Mouse (Mus musculus): ENCODE data around the gene R3hdm4. TPM values are rescaled to one million over a fixed set of nuclear protein-coding genes. Genes with fewer than 3 reads are reported as not detected.

The R3hdm4 gene
- total and polyA plus RNA-seq, 3 experiments: 10.5 to 59.4 (median 22.3) TPM

- Histone ChIP-seq H3K9me3 (replicated peaks; ENCODE audit: low read length) (no peaks in the 10 kb centered on the region), H3K27ac (ENCODE audit: insufficient read depth, low read depth) (no peak overlapping the region), H3K9ac (ENCODE audit: insufficient read depth, low read depth) (no peak overlapping the region), H3K4me3 (replicated peaks in 1 of 3; ENCODE audit: low read depth in 2 of 3, low read length in 2 of 3, poor library complexity in 1 of 3) (no peak overlapping the region), H3K79me2 (replicated peaks; ENCODE audit: control insufficient read depth, extremely low read depth, insufficient read depth, poor library complexity, severe bottlenecking) (no peaks in the 10 kb centered on the region), H3K4me2 (ENCODE audit: insufficient read depth, low read depth, poor library complexity, severe bottlenecking) (no peak overlapping the region), H3K4me1 (ENCODE audit: control insufficient read depth in 1 of 2, insufficient read depth in 2 of 2) (peaks cover 9 to 50% of the 10 kb centered on the region in 2 experiments), H3K36me3 (replicated peaks in 1 of 2; ENCODE audit: control insufficient read depth in 1 of 2, insufficient read depth in 1 of 2, low read length in 1 of 2) (peaks cover 18 to 74% of the 10 kb centered on the region in 2 experiments), H3K27me3 (replicated peaks) (no peaks in the 10 kb centered on the region)
- TF ChIP-seq UBTF (IDR thresholded peaks at IDR 0.05; ENCODE audit: low read depth, low read length) (no peak), E2F4 (IDR thresholded peaks at IDR 0.05; ENCODE audit: insufficient replicate concordance, low read depth, low read length) (no peak), KAT2A (IDR thresholded peaks at IDR 0.05; ENCODE audit: insufficient replicate concordance, low read length) (no peak), TCF12 (IDR thresholded peaks at IDR 0.05; ENCODE audit: low read depth, low read length) (no peak), NRF1 (IDR thresholded peaks at IDR 0.05; ENCODE audit: low read depth, low read length) (no peak), ZKSCAN1 (IDR thresholded peaks at IDR 0.05; ENCODE audit: borderline replicate concordance, low read depth, low read length) (no peak), MAZ (IDR thresholded peaks at IDR 0.05; ENCODE audit: low read depth, low read length) (no peak), MAX (IDR thresholded peaks at IDR 0.05; ENCODE audit: low read length) (no peak), CHD1 (IDR thresholded peaks at IDR 0.05; ENCODE audit: low read depth, low read length) (no peak), PAX5 (IDR thresholded peaks at IDR 0.05; ENCODE audit: low read length) (no peak), GABPA (IDR thresholded peaks at IDR 0.05; ENCODE audit: insufficient replicate concordance, low read depth, low read length) (no peak), MAFK (IDR thresholded peaks at IDR 0.05; ENCODE audit: insufficient replicate concordance, low read length) (no peak), CHD2 (IDR thresholded peaks at IDR 0.05; ENCODE audit: low read length) (no peak)
- DNase-seq (ENCODE audit: extremely low read depth): no peak
- in situ Hi-C loops (cut with MboI; ENCODE audit: low pct_ligation_motif_present, low pct_unique_long_range_greater_than_20kb, low sequenced_read_pairs) (no loop called here), dilution Hi-C loops (cut with MboI; ENCODE audit: extremely low pct_ligation_motif_present, extremely low pct_unique_long_range_greater_than_20kb, low sequenced_read_pairs) (no loop called here)
Observed at GRCm38 (mm10) chr10:79896814-79897213, 24.2 kb downstream of the R3hdm4 start.

- dilution Hi-C loops (cut with MboI; ENCODE audit: extremely low pct_ligation_motif_present, extremely low pct_unique_long_range_greater_than_20kb, low sequenced_read_pairs) (no loop called here), in situ Hi-C loops (cut with MboI; ENCODE audit: low pct_ligation_motif_present, low pct_unique_long_range_greater_than_20kb, low sequenced_read_pairs) (no loop called here)
- H3K9me3 ChIP-seq (replicated peaks; ENCODE audit: low read length): no peaks in the 10 kb centered on the region
- H3K4me1 ChIP-seq (ENCODE audit: control insufficient read depth in 1 of 2, insufficient read depth in 2 of 2): peaks cover 9 to 46% of the 10 kb centered on the region in 2 experiments
- TF ChIP-seq MEF2A (IDR thresholded peaks at IDR 0.05; ENCODE audit: borderline replicate concordance, low read depth, low read length) (no peak), GABPA (IDR thresholded peaks at IDR 0.05; ENCODE audit: insufficient replicate concordance, low read depth, low read length) (no peak), NELFE (IDR thresholded peaks at IDR 0.05; ENCODE audit: low read depth, low read length) (no peak)
- no peak for DNase-seq (ENCODE audit: extremely low read depth)
- no peak overlapping the region for H3K4me3 ChIP-seq (replicated peaks in 1 of 3; ENCODE audit: low read depth in 2 of 3, low read length in 2 of 3, poor library complexity in 1 of 3)
- H3K27ac ChIP-seq (ENCODE audit: insufficient read depth, low read depth): no peak overlapping the region
- peaks cover 18 to 70% of the 10 kb centered on the region in 2 experiments for H3K36me3 ChIP-seq (replicated peaks in 1 of 2; ENCODE audit: control insufficient read depth in 1 of 2, insufficient read depth in 1 of 2, low read length in 1 of 2)
- no peak overlapping the region for H3K9ac ChIP-seq (ENCODE audit: insufficient read depth, low read depth)
- no peaks in the 10 kb centered on the region for H3K79me2 ChIP-seq (replicated peaks; ENCODE audit: control insufficient read depth, extremely low read depth, insufficient read depth, poor library complexity, severe bottlenecking)
- H3K27me3 ChIP-seq (replicated peaks): peaks cover under 1% of the 10 kb centered on the region
- no peak overlapping the region for H3K4me2 ChIP-seq (ENCODE audit: insufficient read depth, low read depth, poor library complexity, severe bottlenecking)
Observed at GRCm38 (mm10) chr10:79896306-79896705, 24.7 kb downstream of the R3hdm4 start.

Measured in CH12.LX (cell line).